Mouse (Mus musculus) liver, embryonic 14 days (tissue): ENCODE data around the gene Sorcs3. TPM values are rescaled to one million over a fixed set of nuclear protein-coding genes. Genes with fewer than 3 reads are reported as not detected.

Experiments
- polyA plus RNA-seq: library from polyadenylated mRNA; depleted of rRNA; stranded (reverse); fragments of >200 nt; gene quantifications from 2 replicates; pipeline ENCODE4 v1.2.3, GENCODE M21; 2012; rRNA removed

Gene Sorcs3
- 0.03 and 0.05 TPM in 2 replicates for polyA plus RNA-seq

DNA sequence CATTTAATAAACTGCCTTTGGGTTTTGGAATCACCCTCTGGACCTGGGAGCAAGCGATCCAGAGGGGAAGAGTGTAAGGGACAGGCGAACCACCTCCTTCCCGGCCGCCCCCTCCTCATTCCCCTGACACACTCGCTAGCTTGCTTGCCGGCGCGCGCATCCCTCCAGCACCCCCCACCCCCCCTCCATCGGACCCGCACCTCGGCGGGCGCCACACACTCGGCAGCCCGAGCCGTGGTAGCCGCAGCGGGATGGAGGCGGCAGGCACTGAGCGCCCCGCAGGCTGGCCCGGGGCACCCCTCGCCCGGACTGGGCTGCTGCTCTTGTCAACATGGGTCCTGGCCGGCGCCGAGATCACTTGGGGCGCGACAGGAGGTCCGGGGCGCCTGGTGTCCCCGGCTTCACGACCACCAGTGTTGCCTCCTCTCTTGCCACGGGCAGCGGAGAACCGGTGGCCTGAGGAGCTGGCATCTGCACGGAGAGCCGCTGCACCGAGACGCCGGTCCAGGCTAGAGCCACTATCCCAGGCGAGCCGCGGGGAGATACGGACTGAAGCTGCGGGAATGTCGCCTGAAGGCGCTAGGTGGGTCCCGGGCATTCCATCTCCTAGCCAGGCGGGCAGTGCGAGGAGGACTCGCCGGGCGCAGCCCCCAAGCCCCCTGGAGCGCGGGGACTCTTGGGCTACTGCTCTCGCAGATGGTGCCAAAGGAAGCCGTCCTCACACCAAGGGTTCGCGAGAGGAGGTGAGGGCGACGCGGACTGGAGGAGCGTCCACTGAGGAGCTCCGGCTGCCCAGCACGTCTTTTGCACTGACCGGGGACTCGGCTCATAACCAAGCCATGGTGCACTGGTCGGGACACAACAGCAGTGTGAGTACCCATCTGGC lies at the start of gene Sorcs3:
TSS of gene Sorcs3 (plus strand) at position 97 of the 886 bp plus-strand sequence.

